32 mouse cellular contexts compared by ENCODE assay signal in genomic region chr4:89057573-89057972, GRCm38 (mm10).
A peak's percentile ranks its signal among the peaks of the same experiment; 100 is the strongest.
DNase-seq lines count a peak whose midpoint lies in the region; ATAC-seq and TF ChIP-seq lines count a peak whose summit lies in the region.
"Had no signal": no experiment of that assay in that cellular context is flagged by ENCODE, and none has a peak within 500 bp of the region (broad histone marks: within the 10 kb centered on the region; RNA-seq: fewer than 3 reads in every experiment).

No protein-coding gene starts in this region.

- no peak overlapping the region for H3K9ac ChIP-seq in liver, embryonic 14.5 days (replicated peaks)
- no peak overlapping the region for H3K9ac ChIP-seq in stomach, postnatal 0 days (ENCODE audit: low read length)
- H3K9ac ChIP-seq: embryonic facial prominence, embryonic 12.5 days; heart, embryonic 13.5 days; hindbrain, embryonic 15.5 days; kidney, embryonic 15.5 days; midbrain, embryonic 15.5 days; neural tube, embryonic 12.5 days had no signal

- ATAC-seq in G1E (ENCODE audit: extremely low read depth, insufficient number of reproducible peaks, low FRiP score, poor library complexity, severe bottlenecking): peak; percentile 57
- ATAC-seq in common myeloid progenitor, adult 5-6 weeks (replicated peaks; ENCODE audit: low read depth, poor library complexity, severe bottlenecking): peak; percentile 91
- ATAC-seq in liver, embryonic 14.5 days (ENCODE audit: insufficient read depth): no peak
- peak; percentile 64; the same call in 1 of the 2 replicates for ATAC-seq in stomach, postnatal 0 days (ENCODE audit: low FRiP score, low TSS enrichment)
- ATAC-seq: forebrain, embryonic 16.5 days; inflammation-experienced regulatory T-cells, adult 6 months; lung, postnatal 0 days; midbrain, embryonic 15.5 days had no signal

- no peaks in the 10 kb centered on the region for H3K4me1 ChIP-seq in G1E (ENCODE audit: insufficient read depth, low read depth, low read length)
- H3K4me1 ChIP-seq in liver, embryonic 14.5 days (replicated peaks; ENCODE audit: control insufficient read depth in 2 of 2, insufficient read depth in 2 of 2, low read length in 1 of 2): peaks cover 0 to 4% of the 10 kb centered on the region in 2 experiments; a peak in 1 of 4 replicates
- H3K4me1 ChIP-seq in stomach, postnatal 0 days (replicated peaks; ENCODE audit: control insufficient read depth, insufficient read depth): no peaks in the 10 kb centered on the region
- H3K4me1 ChIP-seq: embryonic facial prominence, embryonic 12.5 days; forebrain, embryonic 10.5 days; hindbrain, embryonic 10.5 days; hindbrain, embryonic 15.5 days; kidney, embryonic 15.5 days; midbrain, embryonic 10.5 days; midbrain, embryonic 15.5 days; neural tube, embryonic 12.5 days had no signal

- TF ChIP-seq CTCF in G1E (IDR thresholded peaks at IDR 0.05; ENCODE audit: low read depth, low read length): no peak
- no peak for TF ChIP-seq CTCF in liver, embryonic 14.5 days (IDR thresholded peaks at IDR 0.05; ENCODE audit: low read depth)
- TF ChIP-seq CTCF in stomach, postnatal 0 days (IDR thresholded peaks at IDR 0.05; ENCODE audit: low read depth): no peak

- no peak overlapping the region for H3K4me2 ChIP-seq in liver, embryonic 14.5 days (ENCODE audit: low read depth)
- H3K4me2 ChIP-seq in stomach, postnatal 0 days (replicated peaks; ENCODE audit: low read depth): no peak overlapping the region
- H3K4me2 ChIP-seq: embryonic facial prominence, embryonic 12.5 days; heart, embryonic 13.5 days; hindbrain, embryonic 15.5 days; kidney, embryonic 15.5 days; midbrain, embryonic 15.5 days; neural tube, embryonic 12.5 days had no signal

- peaks cover 8% of the 10 kb centered on the region for H3K9me3 ChIP-seq in G1E (replicated peaks)
- H3K9me3 ChIP-seq in liver, embryonic 14.5 days (ENCODE audit: control insufficient read depth, low read length): no peaks in the 10 kb centered on the region
- H3K9me3 ChIP-seq in stomach, postnatal 0 days (ENCODE audit: control insufficient read depth, low read length): no peaks in the 10 kb centered on the region
- H3K9me3 ChIP-seq: embryonic facial prominence, embryonic 12.5 days; forebrain, embryonic 10.5 days; heart, embryonic 13.5 days; hindbrain, embryonic 10.5 days; hindbrain, embryonic 15.5 days; kidney, embryonic 15.5 days; midbrain, embryonic 10.5 days; midbrain, embryonic 15.5 days; neural tube, embryonic 12.5 days had no signal

- H3K4me3 ChIP-seq in G1E (ENCODE audit: low read depth, low read length): no peak overlapping the region
- no peak overlapping the region for H3K4me3 ChIP-seq in liver, embryonic 14.5 days (ENCODE audit: insufficient read depth in 1 of 2, low read depth in 2 of 2, low read length in 2 of 2)
- H3K4me3 ChIP-seq in stomach, postnatal 0 days (ENCODE audit: low read depth, low read length): no peak overlapping the region
- H3K4me3 ChIP-seq: embryonic facial prominence, embryonic 12.5 days; forebrain, embryonic 10.5 days; heart, embryonic 13.5 days; hindbrain, embryonic 10.5 days; hindbrain, embryonic 15.5 days; kidney, embryonic 15.5 days; layer of hippocampus, adult 2 months; midbrain, embryonic 10.5 days; midbrain, embryonic 15.5 days; neural tube, embryonic 12.5 days had no signal

- TF ChIP-seq EP300 in liver, embryonic 14.5 days (IDR thresholded peaks at IDR 0.05; ENCODE audit: low read depth): peak; percentile 9; the same call in 1 of the 2 replicates
- TF ChIP-seq EP300 in stomach, postnatal 0 days (optimal IDR thresholded peaks at IDR 0.05): no peak

- no peak for DNase-seq in G1E (ENCODE audit: low spot score)
- no peak for DNase-seq in liver, embryonic 14.5 days (ENCODE audit: low read depth in 3 of 3, low spot score in 3 of 3)
- no peak for DNase-seq in stomach, postnatal 0 days (ENCODE audit: low spot score)
- DNase-seq in adrenal gland, adult 2 months: no peak
- DNase-seq in kidney, postnatal 25 days: no peak
- no peak for DNase-seq in ovary, postnatal 10 days (ENCODE audit: low spot score)
- DNase-seq: adrenal gland, postnatal 36 days; cerebellum, adult 8-10 months; cerebellum, postnatal 36 days; embryo, embryonic 11 days; heart, postnatal 10 days; kidney, adult 11 months; kidney, postnatal 36 days; left cerebral cortex, postnatal 4 days; lung, adult 18-20 months; lung, postnatal 4 days; thymus, adult 18-20 months; thymus, postnatal 25 days had no signal

- no peak overlapping the region for H3K27ac ChIP-seq in liver, embryonic 14.5 days
- no peak overlapping the region for H3K27ac ChIP-seq in stomach, postnatal 0 days (replicated peaks)
- H3K27ac ChIP-seq: embryonic facial prominence, embryonic 12.5 days; forebrain, embryonic 10.5 days; heart, embryonic 13.5 days; hindbrain, embryonic 10.5 days; hindbrain, embryonic 15.5 days; kidney, embryonic 15.5 days; layer of hippocampus, adult 2 months; midbrain, embryonic 10.5 days; midbrain, embryonic 15.5 days; neural tube, embryonic 12.5 days had no signal

- no peaks in the 10 kb centered on the region for H3K27me3 ChIP-seq in G1E (ENCODE audit: insufficient read depth, low read length)
- no peaks in the 10 kb centered on the region for H3K27me3 ChIP-seq in liver, embryonic 14.5 days (ENCODE audit: control insufficient read depth, insufficient read depth, low read length)
- no peaks in the 10 kb centered on the region for H3K27me3 ChIP-seq in stomach, postnatal 0 days (ENCODE audit: control insufficient read depth, insufficient read depth, low read length)
- H3K27me3 ChIP-seq: embryonic facial prominence, embryonic 12.5 days; heart, embryonic 13.5 days; hindbrain, embryonic 15.5 days; kidney, embryonic 15.5 days; midbrain, embryonic 15.5 days; neural tube, embryonic 12.5 days had no signal

- H3K36me3 ChIP-seq in G1E (replicated peaks): no peaks in the 10 kb centered on the region
- no peaks in the 10 kb centered on the region for H3K36me3 ChIP-seq in liver, embryonic 14.5 days (replicated peaks; ENCODE audit: control insufficient read depth, insufficient read depth, low read depth)
- H3K36me3 ChIP-seq in stomach, postnatal 0 days (ENCODE audit: control insufficient read depth, insufficient read depth, low read length): no peaks in the 10 kb centered on the region
- H3K36me3 ChIP-seq: embryonic facial prominence, embryonic 12.5 days; forebrain, embryonic 10.5 days; heart, embryonic 13.5 days; hindbrain, embryonic 10.5 days; hindbrain, embryonic 15.5 days; kidney, embryonic 15.5 days; midbrain, embryonic 10.5 days; midbrain, embryonic 15.5 days; neural tube, embryonic 12.5 days had no signal
